Mouse (Mus musculus) liver, embryonic 14.5 days (tissue): ENCODE data around the gene Ercc6.

Experiments used
- CTCF ChIP-seq: IDR thresholded peaks from 2 replicates; pipeline ENCODE4 v1.5.1; 2016; ENCODE audit warnings: antibody characterized with exemption, low read depth, control low read depth
- EP300 ChIP-seq: IDR thresholded peaks from 2 replicates; pipeline ENCODE4 v1.6.1; 2016; ENCODE audit warnings: antibody characterized with exemption, low read depth

- no peak for TF ChIP-seq CTCF
- TF ChIP-seq EP300: no peak
Measured at GRCm38 (mm10) chr14:32533148-32533520, 19.8 kb downstream of the Ercc6 start.
